Mouse (Mus musculus): ENCODE results near the gene Ssu72. TPM values are rescaled to one million over a fixed set of nuclear protein-coding genes. Genes with fewer than 3 reads are reported as not detected.

The Ssu72 gene
- polyA plus RNA-seq, 1 experiment from 2014 or later = 155 TPM

DNA sequence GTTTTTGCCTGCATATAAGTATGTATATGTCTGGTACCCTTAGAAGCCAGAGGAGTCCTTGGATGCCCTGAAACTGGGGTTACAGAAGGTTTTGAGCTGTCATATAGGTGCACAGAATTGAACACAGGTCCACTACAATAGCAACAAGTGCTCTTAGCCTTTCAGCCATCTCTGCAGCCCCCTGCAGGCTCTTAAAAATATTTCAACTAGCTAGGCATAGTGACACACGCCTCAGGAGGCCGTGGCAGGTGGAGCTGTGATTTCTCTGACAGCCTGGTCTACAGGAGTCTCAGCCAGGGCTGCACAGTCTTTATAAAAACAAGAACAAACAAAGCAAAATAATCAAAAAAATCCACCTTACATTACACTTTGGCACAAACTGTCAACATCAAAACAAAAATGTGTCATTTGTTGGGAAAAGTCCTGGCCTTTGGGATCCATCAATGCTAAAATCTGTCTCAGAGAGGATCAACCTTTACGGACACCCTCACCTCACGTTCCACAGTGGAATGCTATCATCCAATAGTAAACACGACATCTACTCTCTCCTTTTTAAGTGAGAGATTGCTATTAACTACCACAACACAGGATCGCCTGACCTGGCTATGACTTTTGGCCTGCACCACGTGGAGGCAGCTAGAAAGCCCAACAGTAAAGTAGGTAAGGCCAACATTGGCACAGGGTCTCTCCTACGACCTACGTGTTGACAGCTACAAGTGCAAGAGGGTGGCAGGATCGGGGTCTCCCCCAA, 55.4 kb downstream of the Ssu72 start:
- no peaks in the 10 kb centered on the region for H3K27me3 ChIP-seq (ENCODE audit: control insufficient read depth, insufficient read depth, low read length)
- 3% methylated on average over 10 of the region's 10 CpGs for WGBS
- DNase-seq (ENCODE audit: low spot score, missing footprints) (no peak), ATAC-seq (ENCODE audit: low FRiP score) (no peak)
- peaks cover 17% of the 10 kb centered on the region for H3K4me1 ChIP-seq (ENCODE audit: control insufficient read depth, insufficient read depth, low read length)
- no peak overlapping the region for H3K27ac ChIP-seq (ENCODE audit: low read depth, low read length)
- H3K36me3 ChIP-seq (ENCODE audit: control insufficient read depth, insufficient read depth, low read length) = 0 out of 2 replicates have a peak, but pooled peaks cover 4% of the 10 kb centered on the region
- peak overlapping the region; percentile 76 for H3K9ac ChIP-seq (ENCODE audit: low read length)
- H3K4me2 ChIP-seq = peak overlapping the region; percentile 85
- H3K9me3 ChIP-seq (ENCODE audit: control insufficient read depth, low read length) = no peaks in the 10 kb centered on the region
- H3K4me3 ChIP-seq (ENCODE audit: low read depth, low read length) = peak overlapping the region; percentile 85

DNA sequence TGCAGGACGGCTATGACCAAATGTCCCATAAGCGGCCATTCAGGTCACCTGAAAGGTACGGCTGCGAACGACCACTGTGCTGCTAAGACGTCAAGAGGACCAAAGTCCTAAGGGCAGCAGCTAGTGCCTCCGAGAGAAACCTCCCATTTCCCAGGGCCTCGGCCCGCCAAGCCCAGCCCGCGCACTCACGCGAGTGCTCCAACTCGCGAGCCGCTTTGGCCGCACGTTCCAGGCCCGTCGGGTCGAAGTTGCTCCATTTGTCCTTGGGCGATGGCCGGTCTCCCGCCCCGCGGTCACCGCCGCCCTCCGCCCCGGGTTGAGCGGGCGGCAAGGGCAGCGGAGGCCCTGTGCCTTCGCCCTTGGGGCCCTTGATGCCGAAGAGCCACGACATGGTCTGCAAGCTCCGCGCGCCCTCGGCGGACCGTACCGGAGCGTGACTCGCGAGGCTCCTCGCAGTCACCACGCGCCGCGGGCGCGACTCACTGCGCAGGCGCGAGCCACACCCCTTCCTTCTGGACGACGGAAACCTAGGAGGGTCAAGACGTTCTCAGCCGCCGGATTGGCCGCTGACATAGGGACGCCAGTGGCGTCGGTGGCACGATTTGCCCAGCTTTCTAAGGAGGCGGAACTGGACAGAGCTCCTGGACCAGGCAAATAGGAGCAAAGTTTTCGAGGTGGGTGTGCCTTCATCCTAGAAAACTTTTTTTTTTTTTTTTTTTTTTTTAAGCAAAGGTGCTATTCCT, 56.2 kb downstream of the Ssu72 start, which contains the start of gene Atad3a:
TSS of gene Atad3a (minus strand) at position 481 of the 743 bp plus-strand sequence.
- peak within 1 kb of the TSS; percentile 78 for H3K9ac ChIP-seq (ENCODE audit: low read length)
- ATAC-seq (ENCODE audit: low FRiP score) (peak; percentile 96), DNase-seq (ENCODE audit: low spot score, missing footprints) (peak; percentile 100)
- no peaks in the 10 kb centered on the region for H3K27me3 ChIP-seq (ENCODE audit: control insufficient read depth, insufficient read depth, low read length)
- H3K4me1 ChIP-seq (ENCODE audit: control insufficient read depth, insufficient read depth, low read length) = peaks cover 17% of the 10 kb centered on the region
- H3K4me2 ChIP-seq = peak within 1 kb of the TSS; percentile 85
- H3K27ac ChIP-seq (ENCODE audit: low read depth, low read length) = no peak within 1 kb of the TSS
- H3K4me3 ChIP-seq (ENCODE audit: low read depth, low read length) = peak within 1 kb of the TSS; percentile 85
- WGBS = under 1% methylated on average over 68 of the region's 68 CpGs
- no peaks in the 10 kb centered on the region for H3K9me3 ChIP-seq (ENCODE audit: control insufficient read depth, low read length)
- H3K36me3 ChIP-seq (ENCODE audit: control insufficient read depth, insufficient read depth, low read length) = 0 out of 2 replicates have a peak, but pooled peaks cover 4% of the 10 kb centered on the region

DNA sequence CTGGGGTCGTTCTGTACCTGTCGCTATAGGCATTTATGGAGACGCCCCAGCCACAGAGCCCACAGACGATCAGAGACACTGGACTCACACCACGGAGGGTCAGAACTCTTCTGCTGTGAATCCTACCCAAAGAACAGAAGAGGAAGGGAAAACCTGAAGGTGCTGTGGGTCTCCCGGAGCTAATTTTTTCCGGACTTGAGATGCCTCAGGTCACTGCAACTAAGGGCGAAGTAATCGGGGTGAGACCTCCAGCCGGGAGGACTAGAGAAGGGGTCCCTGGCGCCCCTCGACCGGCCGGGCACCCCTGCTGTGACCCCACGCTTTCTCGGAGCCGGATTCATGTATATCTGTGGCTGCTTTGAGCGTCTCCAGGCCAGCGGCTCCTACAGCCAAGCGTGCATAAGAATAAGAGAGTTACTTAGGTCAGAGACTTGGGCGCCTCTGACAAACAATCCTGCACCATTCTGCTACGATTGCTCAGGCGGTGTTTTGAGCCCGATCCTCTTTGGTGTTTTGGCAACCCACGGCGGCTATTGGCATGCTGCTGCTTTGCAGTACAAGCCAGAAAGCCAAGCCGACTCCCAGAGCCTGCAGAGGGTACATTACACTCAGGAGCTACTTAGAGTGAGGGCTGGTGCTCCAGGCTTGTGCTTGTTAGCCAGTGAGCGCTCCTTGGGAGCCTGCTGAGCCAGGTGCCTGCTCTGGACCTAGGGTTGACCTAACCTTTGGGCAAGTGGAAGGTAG, 56.9 kb downstream of the Ssu72 start:
- ATAC-seq (ENCODE audit: low FRiP score) (peak; percentile 22; the same call in 1 of the 2 replicates), DNase-seq (ENCODE audit: low spot score, missing footprints) (peak; percentile 82)
- H3K9me3 ChIP-seq (ENCODE audit: control insufficient read depth, low read length) = no peaks in the 10 kb centered on the region
- H3K4me1 ChIP-seq (ENCODE audit: control insufficient read depth, insufficient read depth, low read length) = peaks cover 17% of the 10 kb centered on the region
- peak overlapping the region; percentile 78 for H3K9ac ChIP-seq (ENCODE audit: low read length)
- no peaks in the 10 kb centered on the region for H3K36me3 ChIP-seq (ENCODE audit: control insufficient read depth, insufficient read depth, low read length)
- H3K27me3 ChIP-seq (ENCODE audit: control insufficient read depth, insufficient read depth, low read length) = no peaks in the 10 kb centered on the region
- H3K4me3 ChIP-seq (ENCODE audit: low read depth, low read length) = peak overlapping the region; percentile 85
- H3K27ac ChIP-seq (ENCODE audit: low read depth, low read length) = no peak overlapping the region
- peak overlapping the region; percentile 85 for H3K4me2 ChIP-seq
- WGBS = 2% methylated on average over 28 of the region's 28 CpGs

DNA sequence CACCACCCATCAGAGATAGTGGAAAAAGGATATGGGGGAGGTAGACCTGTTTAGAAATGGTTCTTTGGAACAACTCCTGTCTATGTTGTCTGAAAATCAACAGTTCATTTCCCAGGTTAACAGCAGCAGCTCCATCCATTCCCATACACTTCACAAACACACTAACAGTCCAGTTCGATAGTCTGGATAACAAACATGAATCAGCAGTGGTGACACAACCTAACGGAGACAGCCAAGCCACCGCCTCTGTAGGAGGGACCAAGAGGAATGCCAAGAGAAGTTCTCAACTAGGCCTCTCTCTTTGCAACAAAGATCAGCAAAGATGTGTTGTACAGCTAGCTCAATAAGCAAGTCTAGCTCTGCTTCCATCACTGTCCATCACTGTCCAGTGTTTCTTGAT, 57.8 kb downstream of the Ssu72 start:
- DNase-seq (ENCODE audit: low spot score, missing footprints) (no peak), ATAC-seq (ENCODE audit: low FRiP score) (no peak)
- Histone ChIP-seq H3K27me3 (ENCODE audit: control insufficient read depth, insufficient read depth, low read length) (no peaks in the 10 kb centered on the region), H3K9me3 (ENCODE audit: control insufficient read depth, low read length) (no peaks in the 10 kb centered on the region), H3K4me2 (no peak overlapping the region), H3K4me3 (ENCODE audit: low read depth, low read length) (no peak overlapping the region), H3K36me3 (ENCODE audit: control insufficient read depth, insufficient read depth, low read length) (no peaks in the 10 kb centered on the region), H3K9ac (ENCODE audit: low read length) (no peak overlapping the region), H3K27ac (ENCODE audit: low read depth, low read length) (no peak overlapping the region), H3K4me1 (ENCODE audit: control insufficient read depth, insufficient read depth, low read length) (peaks cover 17% of the 10 kb centered on the region)
- WGBS = 91% methylated on average over 3 of the region's 3 CpGs

DNA sequence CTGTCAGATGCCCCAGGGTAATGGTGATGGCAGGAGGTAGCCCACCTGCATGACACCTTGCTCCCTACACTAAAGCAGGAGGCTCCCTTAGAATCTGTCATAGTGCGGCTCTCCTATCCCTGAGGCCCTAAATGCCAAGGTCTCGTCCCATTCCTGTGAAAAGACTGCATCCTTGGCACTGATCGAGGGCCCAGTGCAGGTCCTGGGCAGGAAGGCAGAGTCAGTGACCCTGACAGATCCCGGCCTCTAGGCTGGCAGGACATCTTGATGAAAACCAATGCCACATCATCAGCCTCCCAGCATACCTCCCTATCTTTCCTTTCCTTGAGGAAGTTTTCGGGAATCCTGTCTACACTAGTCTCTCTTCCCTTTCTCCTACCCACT, 64.9 kb downstream of the Ssu72 start:
- WGBS = 67% methylated on average over 5 of the region's 5 CpGs
- Histone ChIP-seq H3K4me1 (ENCODE audit: control insufficient read depth, insufficient read depth, low read length) (peaks cover 8% of the 10 kb centered on the region), H3K4me3 (ENCODE audit: low read depth, low read length) (peak overlapping the region; percentile 49), H3K27ac (ENCODE audit: low read depth, low read length) (no peak overlapping the region), H3K4me2 (peak overlapping the region; percentile 76), H3K36me3 (ENCODE audit: control insufficient read depth, insufficient read depth, low read length) (no peaks in the 10 kb centered on the region), H3K27me3 (ENCODE audit: control insufficient read depth, insufficient read depth, low read length) (peaks cover 15% of the 10 kb centered on the region), H3K9me3 (ENCODE audit: control insufficient read depth, low read length) (no peaks in the 10 kb centered on the region), H3K9ac (ENCODE audit: low read length) (peak overlapping the region; percentile 81)
- no peak for ATAC-seq (ENCODE audit: low FRiP score)
- DNase-seq (ENCODE audit: low spot score, missing footprints) = no peak

DNA sequence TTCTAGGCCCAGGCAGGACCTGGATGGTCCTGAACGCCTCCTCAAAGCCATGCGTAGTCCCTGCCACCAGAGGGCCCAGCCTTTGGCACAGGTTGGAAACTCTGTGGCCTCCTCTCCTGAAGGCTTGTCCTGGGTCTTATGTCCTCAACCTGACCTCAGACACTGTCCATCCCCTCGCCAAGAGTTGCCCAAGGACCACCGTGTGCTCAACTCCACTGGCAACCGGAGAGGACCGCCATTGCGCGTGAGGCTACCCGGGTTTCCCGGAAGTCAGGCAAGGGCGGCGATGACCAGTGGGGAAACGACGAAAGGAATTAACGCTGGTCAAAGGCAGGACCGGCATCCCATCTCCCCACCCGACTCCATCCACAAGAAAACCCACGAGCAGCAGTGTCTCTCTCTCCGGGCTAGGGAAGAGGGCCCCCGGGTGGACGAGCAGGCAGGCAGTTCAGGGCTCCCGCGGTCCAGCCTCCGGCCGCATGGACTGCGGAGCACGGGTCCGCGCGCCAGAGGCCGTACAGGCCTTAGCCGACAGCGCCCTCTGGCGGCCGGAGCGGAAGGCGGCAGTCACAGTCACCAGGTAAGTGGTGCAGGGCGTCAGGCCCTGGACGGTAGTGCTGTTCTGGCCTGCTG, 65.4 kb downstream of the Ssu72 start:
- peak; percentile 95 for ATAC-seq (ENCODE audit: low FRiP score)
- no peaks in the 10 kb centered on the region for H3K36me3 ChIP-seq (ENCODE audit: control insufficient read depth, insufficient read depth, low read length)
- H3K27ac ChIP-seq (ENCODE audit: low read depth, low read length) = no peak overlapping the region
- H3K9ac ChIP-seq (ENCODE audit: low read length) = peak overlapping the region; percentile 81
- peaks cover 18% of the 10 kb centered on the region for H3K27me3 ChIP-seq (ENCODE audit: control insufficient read depth, insufficient read depth, low read length)
- peaks cover 12% of the 10 kb centered on the region for H3K4me1 ChIP-seq (ENCODE audit: control insufficient read depth, insufficient read depth, low read length)
- WGBS = under 1% methylated on average over 39 of the region's 39 CpGs
- DNase-seq (ENCODE audit: low spot score, missing footprints) = peak; percentile 99
- no peaks in the 10 kb centered on the region for H3K9me3 ChIP-seq (ENCODE audit: control insufficient read depth, low read length)
- peak overlapping the region; percentile 76 for H3K4me2 ChIP-seq
- peak overlapping the region; percentile 49 for H3K4me3 ChIP-seq (ENCODE audit: low read depth, low read length)

DNA sequence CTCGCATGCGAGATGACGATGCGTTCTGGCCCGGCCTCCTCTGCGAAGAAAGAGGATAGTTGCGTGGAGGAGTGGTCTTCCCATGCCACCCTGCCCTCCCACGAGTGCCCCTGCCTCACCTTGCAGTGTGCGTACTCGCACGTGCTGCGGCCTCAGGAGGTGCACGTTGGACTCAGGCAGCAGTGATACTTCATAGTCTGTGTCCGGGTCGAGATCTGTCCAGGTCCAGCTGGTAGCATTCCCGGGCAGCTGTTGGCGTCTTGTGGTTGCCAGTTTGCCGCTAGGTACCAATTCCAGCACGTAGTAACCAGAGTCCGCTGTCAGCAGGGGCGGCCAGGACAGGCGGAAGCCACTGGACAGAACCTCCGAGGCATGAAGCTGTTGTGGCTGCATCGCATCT, 66.0 kb downstream of the Ssu72 start:
- peak overlapping the region; percentile 76 for H3K4me2 ChIP-seq
- H3K36me3 ChIP-seq (ENCODE audit: control insufficient read depth, insufficient read depth, low read length) = no peaks in the 10 kb centered on the region
- peak overlapping the region; percentile 49 for H3K4me3 ChIP-seq (ENCODE audit: low read depth, low read length)
- WGBS = 44% methylated on average over 24 of the region's 24 CpGs
- H3K27me3 ChIP-seq (ENCODE audit: control insufficient read depth, insufficient read depth, low read length) = peaks cover 21% of the 10 kb centered on the region
- H3K9ac ChIP-seq (ENCODE audit: low read length) = peak overlapping the region; percentile 81
- H3K4me1 ChIP-seq (ENCODE audit: control insufficient read depth, insufficient read depth, low read length) = peaks cover 12% of the 10 kb centered on the region
- no peak for ATAC-seq (ENCODE audit: low FRiP score)
- no peak for DNase-seq (ENCODE audit: low spot score, missing footprints)
- H3K27ac ChIP-seq (ENCODE audit: low read depth, low read length) = no peak overlapping the region
- no peaks in the 10 kb centered on the region for H3K9me3 ChIP-seq (ENCODE audit: control insufficient read depth, low read length)

DNA sequence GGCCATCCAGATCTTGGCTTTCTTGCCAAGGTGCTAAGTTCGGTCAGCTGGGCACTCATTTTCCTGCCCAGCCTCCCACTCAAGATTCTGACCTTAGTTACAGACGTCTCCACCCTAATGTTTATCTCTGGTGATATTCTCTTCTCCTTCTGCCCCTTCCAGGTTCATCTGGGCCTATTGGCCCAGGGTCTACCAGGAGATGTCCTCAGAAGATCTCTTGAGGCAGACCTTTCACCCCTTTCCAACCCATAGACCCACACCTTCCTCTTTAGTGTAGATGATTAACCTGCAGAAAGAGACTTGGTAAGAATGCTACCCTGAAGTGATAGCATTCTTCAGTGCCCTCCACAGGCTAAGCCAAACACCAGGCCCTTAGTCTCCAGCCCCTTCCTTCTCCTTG, 67.1 kb downstream of the Ssu72 start:
- WGBS = 86% methylated on average over 2 of the region's 2 CpGs
- no peak for ATAC-seq (ENCODE audit: low FRiP score)
- Histone ChIP-seq H3K36me3 (ENCODE audit: control insufficient read depth, insufficient read depth, low read length) (no peaks in the 10 kb centered on the region), H3K4me1 (ENCODE audit: control insufficient read depth, insufficient read depth, low read length) (peaks cover 12% of the 10 kb centered on the region), H3K9ac (ENCODE audit: low read length) (no peak overlapping the region), H3K4me2 (no peak overlapping the region), H3K27me3 (ENCODE audit: control insufficient read depth, insufficient read depth, low read length) (peaks cover 21% of the 10 kb centered on the region), H3K4me3 (ENCODE audit: low read depth, low read length) (no peak overlapping the region), H3K27ac (ENCODE audit: low read depth, low read length) (no peak overlapping the region), H3K9me3 (ENCODE audit: control insufficient read depth, low read length) (no peaks in the 10 kb centered on the region)
- no peak for DNase-seq (ENCODE audit: low spot score, missing footprints)

All from midbrain, embryonic 11.5 days (tissue).